Mouse (Mus musculus) heart, embryonic 15.5 days (tissue): ENCODE data around the gene Magi1. TPM values are rescaled to one million over a fixed set of nuclear protein-coding genes. Genes with fewer than 3 reads are reported as not detected.

Experiments
- ATAC-seq: fragments of 200-750 bp; cut with Nextera tagmentation; replicated peaks from 2 replicates; pipeline ENCODE4 v1.8.0; 2017; ENCODE audit warnings: low read depth, moderate TSS enrichment; ENCODE audit not compliant: insufficient number of reproducible peaks, insufficient read depth, low FRiP score
- H3K27ac ChIP-seq: fragments of 300-500 bp; sonication (generic); 2 replicates; pipeline ENCODE4 v1.5.1; 2015; ENCODE audit warnings: mild to moderate bottlenecking, inconsistent platforms
- H3K27me3 ChIP-seq: fragments of 300-500 bp; sonication (generic); 2 replicates; pipeline ENCODE4 v1.6.1; 2015; ENCODE audit warnings: inconsistent platforms
- H3K36me3 ChIP-seq: fragments of 300-500 bp; sonication (generic); 2 replicates; pipeline ENCODE4 v1.6.1; 2015; ENCODE audit warnings: mild to moderate bottlenecking, inconsistent platforms
- H3K4me1 ChIP-seq: fragments of 300-500 bp; sonication (generic); replicated peaks from 2 replicates; pipeline ENCODE4 v1.6.1; 2015; ENCODE audit warnings: inconsistent platforms
- H3K4me2 ChIP-seq: fragments of 300-500 bp; sonication (generic); 2 replicates; pipeline ENCODE4 v1.6.1; 2015; ENCODE audit warnings: inconsistent platforms, mild to moderate bottlenecking, moderate library complexity
- H3K4me3 ChIP-seq: fragments of 300-500 bp; sonication (generic); 2 replicates; pipeline ENCODE4 v1.5.1; 2015; ENCODE audit warnings: mild to moderate bottlenecking, inconsistent platforms
- H3K9ac ChIP-seq: fragments of 300-500 bp; sonication (generic); 2 replicates; pipeline ENCODE4 v1.6.1; 2015; ENCODE audit warnings: mild to moderate bottlenecking, inconsistent platforms
- H3K9me3 ChIP-seq: fragments of 300-500 bp; sonication (generic); replicated peaks from 2 replicates; pipeline ENCODE4 v1.6.1; 2016; ENCODE audit warnings: inconsistent platforms
- WGBS: fragments of 180-500 bp; shearing (Covaris S2); methylation state at CpG from one replicate; pipeline ENCODE4 v1.1.7; 2015; ENCODE audit warnings: mixed read lengths; 5-methylcytosine and 5-hydroxymethylcytosine counted together
- polyA plus RNA-seq: library from polyadenylated mRNA; unstranded; fragments of >200 nt; fragmentation: Nextera tagmentation; extraction: Ambion mirVana; gene quantifications from 2 replicates; pipeline ENCODE4 v1.2.1, GENCODE M21; 2015

Magi1 gene
- polyA plus RNA-seq, 1 experiment from 2014 or later: 7.5 TPM

DNA sequence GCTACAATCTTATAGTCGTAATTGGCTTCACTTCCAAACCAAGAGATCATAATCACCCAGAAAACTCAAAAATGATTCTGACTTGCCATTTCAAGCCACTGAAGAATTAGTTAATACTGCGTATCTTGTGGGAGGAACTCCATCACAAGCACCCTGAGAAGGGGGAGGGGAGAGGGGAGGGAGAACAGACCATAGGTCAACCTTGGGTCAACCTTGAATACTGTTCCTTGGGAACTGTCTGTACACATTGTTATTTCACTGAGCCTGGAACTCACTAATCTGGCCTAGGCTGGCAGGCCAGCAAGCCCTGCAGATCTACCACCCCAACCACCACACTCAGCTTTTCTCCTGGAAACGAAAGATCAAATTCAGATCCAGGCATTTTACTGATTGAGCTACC is 106.2 kb downstream of the Magi1 start:
- no peak for ATAC-seq
- H3K4me1 ChIP-seq: peaks cover 42% of the 10 kb centered on the region
- H3K36me3 ChIP-seq: no peaks in the 10 kb centered on the region
- H3K27ac ChIP-seq: no peak overlapping the region
- H3K9me3 ChIP-seq: no peaks in the 10 kb centered on the region
- 75% methylated on average over 3 of the region's 3 CpGs for WGBS
- H3K27me3 ChIP-seq: no peaks in the 10 kb centered on the region
- no peak overlapping the region for H3K9ac ChIP-seq
- H3K4me3 ChIP-seq: no peak overlapping the region
- H3K4me2 ChIP-seq: no peak overlapping the region

DNA sequence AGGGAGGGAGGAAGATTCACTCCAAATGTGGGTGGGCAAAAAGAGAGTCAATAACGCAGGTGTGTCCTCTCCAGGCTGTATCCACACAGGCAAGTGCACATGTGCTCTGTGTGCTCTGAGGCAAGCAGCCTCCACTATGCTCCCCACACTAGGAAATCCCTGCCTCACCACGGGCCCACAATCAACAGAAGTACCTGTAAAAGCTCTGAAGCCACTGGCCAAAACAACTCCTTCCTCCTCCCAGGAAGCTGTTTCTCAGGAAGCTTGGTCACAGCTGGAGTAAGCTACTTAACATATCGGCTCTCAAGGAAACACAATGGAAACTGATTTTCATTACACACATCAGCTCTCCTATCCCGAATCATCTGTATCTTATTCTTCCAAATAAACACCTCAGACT is 107.0 kb downstream of the Magi1 start:
- WGBS: 29% methylated on average over 4 of the region's 4 CpGs
- Histone ChIP-seq H3K27ac (no peak overlapping the region), H3K36me3 (no peaks in the 10 kb centered on the region), H3K9me3 (no peaks in the 10 kb centered on the region), H3K9ac (no peak overlapping the region), H3K4me3 (no peak overlapping the region), H3K4me2 (no peak overlapping the region), H3K4me1 (peaks cover 34% of the 10 kb centered on the region), H3K27me3 (no peaks in the 10 kb centered on the region)
- no peak for ATAC-seq

DNA sequence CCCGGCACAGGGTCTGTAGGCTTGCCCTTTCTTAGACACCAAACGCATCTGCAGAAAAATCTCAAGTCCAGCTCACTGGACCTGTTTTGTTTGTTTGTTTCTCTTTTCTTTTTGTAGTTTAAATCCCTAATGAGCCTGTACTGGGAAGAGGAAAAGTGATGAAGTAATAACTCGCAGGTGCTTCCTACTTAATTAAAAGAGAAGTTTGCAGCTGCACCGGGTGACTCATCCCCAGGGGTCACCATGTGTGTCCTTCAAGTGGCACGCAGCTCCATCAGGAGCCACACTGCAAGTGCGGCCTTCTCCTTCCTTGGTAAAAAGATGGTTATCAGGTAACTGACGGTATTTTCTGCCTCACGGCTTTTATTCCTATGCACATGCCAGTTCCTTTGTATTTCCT is 112.5 kb downstream of the Magi1 start:
- no peak overlapping the region for H3K4me2 ChIP-seq
- H3K9ac ChIP-seq: no peak overlapping the region
- no peaks in the 10 kb centered on the region for H3K27me3 ChIP-seq
- H3K27ac ChIP-seq: peak overlapping the region; percentile 43; the same call in 1 of the 2 replicates
- 40% methylated on average over 8 of the region's 8 CpGs for WGBS
- ATAC-seq: no peak
- H3K4me1 ChIP-seq: peaks cover 28% of the 10 kb centered on the region
- no peaks in the 10 kb centered on the region for H3K9me3 ChIP-seq
- no peak overlapping the region for H3K4me3 ChIP-seq
- no peaks in the 10 kb centered on the region for H3K36me3 ChIP-seq

GRCm38 (mm10) chr6:94169581-94170194 is 114.0 kb downstream of the Magi1 start:
- WGBS: 60% methylated on average over 9 of the region's 9 CpGs
- peak overlapping the region; percentile 31 for H3K27ac ChIP-seq

GRCm38 (mm10) chr6:94165951-94166350 is 117.8 kb downstream of the Magi1 start:
- H3K9me3 ChIP-seq: no peaks in the 10 kb centered on the region
- 69% methylated on average over 1 of the region's 1 CpGs for WGBS
- H3K9ac ChIP-seq: no peak overlapping the region
- ATAC-seq: 0 out of 2 replicates have a peak, but pooled peaks have one; percentile 15
- H3K4me3 ChIP-seq: no peak overlapping the region
- no peak overlapping the region for H3K27ac ChIP-seq
- H3K4me2 ChIP-seq: no peak overlapping the region
- peaks cover 43% of the 10 kb centered on the region for H3K4me1 ChIP-seq
- no peaks in the 10 kb centered on the region for H3K36me3 ChIP-seq
- no peaks in the 10 kb centered on the region for H3K27me3 ChIP-seq

More at GRCm38 (mm10) chr6:94169581-94170194, 114.0 kb downstream of the Magi1 start:
- Histone ChIP-seq H3K4me2 (no peak overlapping the region), H3K4me1 (peaks cover 37% of the 10 kb centered on the region), H3K9ac (no peak overlapping the region), H3K9me3 (no peaks in the 10 kb centered on the region), H3K4me3 (no peak overlapping the region), H3K36me3 (no peaks in the 10 kb centered on the region), H3K27me3 (no peaks in the 10 kb centered on the region)
- ATAC-seq: 0 out of 2 replicates have a peak, but pooled peaks have one; percentile 28

DNA sequence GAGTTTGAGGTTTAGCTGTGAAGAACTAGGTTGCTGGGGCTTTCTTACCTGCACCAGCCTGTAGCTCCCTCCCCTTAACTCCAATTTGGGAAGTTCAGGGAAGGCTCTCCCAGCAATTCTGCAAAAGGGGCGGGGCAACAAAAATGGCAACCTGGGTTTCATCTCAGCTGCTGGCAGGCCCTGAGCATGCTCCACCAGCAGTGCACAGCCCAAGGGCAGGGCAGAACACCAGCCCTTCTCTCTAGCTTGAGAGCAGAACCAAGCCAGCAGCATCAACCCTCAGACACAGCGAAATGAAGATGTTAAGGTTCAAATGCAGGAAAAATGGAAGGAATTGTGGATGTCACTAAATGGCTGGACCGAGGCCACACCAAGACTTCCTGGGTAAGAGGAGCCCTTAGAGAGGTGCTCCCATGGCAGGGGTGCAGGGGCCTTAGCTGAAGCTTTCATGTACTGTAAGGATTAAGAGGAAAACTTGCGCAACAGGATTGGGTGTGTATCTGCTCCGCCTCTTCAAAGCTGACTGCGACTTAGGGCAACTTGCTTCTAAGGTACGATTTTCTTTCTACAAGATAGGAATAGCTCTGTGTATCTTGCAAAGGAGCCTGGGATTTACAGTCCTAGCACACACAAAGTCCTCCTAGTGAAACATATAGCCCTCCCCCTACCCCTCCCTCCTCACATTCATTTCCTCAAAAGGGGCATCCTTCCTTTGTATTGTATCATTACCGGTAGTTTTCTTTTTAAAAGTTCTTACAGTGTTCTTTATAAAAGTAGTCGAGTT is 118.8 kb downstream of the Magi1 start:
- WGBS: 79% methylated on average over 9 of the region's 9 CpGs
- H3K27ac ChIP-seq: no peak overlapping the region
- H3K4me2 ChIP-seq: no peak overlapping the region
- no peaks in the 10 kb centered on the region for H3K36me3 ChIP-seq
- H3K9me3 ChIP-seq: no peaks in the 10 kb centered on the region
- H3K4me3 ChIP-seq: no peak overlapping the region
- peaks cover 39% of the 10 kb centered on the region for H3K4me1 ChIP-seq
- H3K9ac ChIP-seq: no peak overlapping the region
- H3K27me3 ChIP-seq: no peaks in the 10 kb centered on the region
- ATAC-seq: no peak

- Histone ChIP-seq H3K4me1 (peaks cover 47% of the 10 kb centered on the region), H3K27me3 (no peaks in the 10 kb centered on the region), H3K4me3 (no peak overlapping the region), H3K9ac (no peak overlapping the region), H3K9me3 (no peaks in the 10 kb centered on the region), H3K4me2 (peak overlapping the region; percentile 38), H3K36me3 (no peaks in the 10 kb centered on the region), H3K27ac (peak overlapping the region; percentile 25)
- no peak for ATAC-seq
- WGBS: 30% methylated on average over 9 of the region's 9 CpGs
Observed at GRCm38 (mm10) chr6:94163325-94163995, 120.3 kb downstream of the Magi1 start.

- WGBS: 58% methylated on average over 8 of the region's 8 CpGs
- Histone ChIP-seq H3K9ac (no peak overlapping the region), H3K4me2 (peak overlapping the region; percentile 38), H3K27ac (peak overlapping the region; percentile 25), H3K27me3 (no peaks in the 10 kb centered on the region), H3K4me3 (no peak overlapping the region), H3K4me1 (peaks cover 52% of the 10 kb centered on the region), H3K36me3 (no peaks in the 10 kb centered on the region), H3K9me3 (no peaks in the 10 kb centered on the region)
- ATAC-seq: no peak
Observed at GRCm38 (mm10) chr6:94162918-94163317, 120.8 kb downstream of the Magi1 start.

- no peaks in the 10 kb centered on the region for H3K36me3 ChIP-seq
- 20% methylated on average over 2 of the region's 2 CpGs for WGBS
- H3K27me3 ChIP-seq: no peaks in the 10 kb centered on the region
- ATAC-seq: 0 out of 2 replicates have a peak, but pooled peaks have one; percentile 4
- no peak overlapping the region for H3K9ac ChIP-seq
- H3K27ac ChIP-seq: peak overlapping the region; percentile 65
- H3K4me2 ChIP-seq: no peak overlapping the region
- H3K4me1 ChIP-seq: peaks cover 48% of the 10 kb centered on the region
- no peaks in the 10 kb centered on the region for H3K9me3 ChIP-seq
- H3K4me3 ChIP-seq: no peak overlapping the region
Observed at GRCm38 (mm10) chr6:94159256-94159655, 124.5 kb downstream of the Magi1 start.

- peak; percentile 66; the same call in 1 of the 2 replicates for ATAC-seq
- H3K9me3 ChIP-seq: no peaks in the 10 kb centered on the region
- no peaks in the 10 kb centered on the region for H3K36me3 ChIP-seq
- WGBS: 76% methylated on average over 3 of the region's 3 CpGs
- no peak overlapping the region for H3K4me2 ChIP-seq
- H3K9ac ChIP-seq: no peak overlapping the region
- no peaks in the 10 kb centered on the region for H3K27me3 ChIP-seq
- H3K27ac ChIP-seq: peak overlapping the region; percentile 65
- peaks cover 40% of the 10 kb centered on the region for H3K4me1 ChIP-seq
- no peak overlapping the region for H3K4me3 ChIP-seq
Observed at GRCm38 (mm10) chr6:94158119-94158848, 125.4 kb downstream of the Magi1 start.

DNA sequence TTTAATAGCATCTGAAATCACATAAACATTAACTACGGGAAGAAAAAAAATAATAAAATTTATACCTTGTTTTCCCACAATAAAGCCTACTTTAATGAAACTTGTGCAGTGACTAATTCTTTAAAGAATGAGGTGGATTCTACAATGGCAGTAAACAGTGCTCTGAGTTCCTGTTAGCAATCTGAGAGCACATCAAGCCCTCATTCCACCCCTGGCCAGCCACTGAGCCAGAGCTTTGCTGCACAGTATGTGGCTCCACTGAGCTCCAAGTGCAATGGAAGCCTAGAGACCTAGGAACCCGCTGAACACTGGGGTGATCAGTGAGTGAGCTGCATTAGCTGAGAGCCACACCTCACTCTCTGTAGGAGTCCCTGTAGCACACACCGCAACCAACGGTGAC is 127.7 kb downstream of the Magi1 start:
- H3K27ac ChIP-seq: no peak overlapping the region; the same call in 1 of the 2 replicates
- H3K36me3 ChIP-seq: no peaks in the 10 kb centered on the region
- H3K4me2 ChIP-seq: no peak overlapping the region
- H3K9me3 ChIP-seq: no peaks in the 10 kb centered on the region
- no peaks in the 10 kb centered on the region for H3K27me3 ChIP-seq
- no peak overlapping the region for H3K9ac ChIP-seq
- ATAC-seq: no peak
- H3K4me3 ChIP-seq: no peak overlapping the region
- H3K4me1 ChIP-seq: peaks cover 37% of the 10 kb centered on the region
- whole genome bisulfite sequencing: 58% methylated on average over 4 of the region's 4 CpGs
